Mouse (Mus musculus): ENCODE measurements around the gene Ankrd33b.

DNA sequence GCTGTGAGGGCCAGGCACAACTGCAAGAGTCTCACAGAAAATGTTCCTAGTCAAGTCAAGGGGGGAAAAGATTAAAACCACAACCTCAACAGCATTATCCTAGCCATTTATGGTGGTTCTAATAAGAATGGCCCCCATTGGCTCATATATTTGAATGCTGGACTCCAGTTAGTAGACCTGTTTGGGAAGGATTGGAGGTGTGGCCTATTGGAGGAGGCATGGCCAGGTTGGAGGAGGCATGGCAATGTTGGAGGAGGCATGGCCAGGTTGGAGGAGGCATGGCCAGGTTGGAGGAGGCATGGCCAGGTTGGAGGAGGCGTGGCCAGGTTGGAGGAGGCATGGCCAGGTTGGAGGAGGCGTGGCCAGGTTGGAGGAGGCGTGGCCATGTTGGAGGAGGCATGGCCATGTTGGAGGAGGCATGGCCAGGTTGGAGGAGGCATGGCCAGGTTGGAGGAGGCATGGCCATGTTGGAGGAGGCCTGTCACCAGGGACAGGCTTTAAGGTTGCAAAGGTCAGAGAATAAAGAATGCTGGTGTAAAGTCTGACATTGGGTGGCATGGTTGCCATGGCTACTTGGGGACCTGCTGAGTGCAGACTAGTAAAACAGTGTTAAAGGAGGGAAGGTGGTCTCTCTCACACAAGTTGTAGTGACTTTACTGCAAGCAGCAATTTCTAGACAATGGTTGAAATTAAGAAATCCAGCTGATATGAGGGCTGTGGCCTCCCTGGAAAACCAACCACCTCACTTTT, 50.3 kb downstream of the Ankrd33b start:
- no peak for TF ChIP-seq HCFC1 (IDR thresholded peaks at IDR 0.05; ENCODE audit: borderline replicate concordance, insufficient read depth, low read length)
- TF ChIP-seq MAFK (IDR thresholded peaks at IDR 0.05; ENCODE audit: insufficient read depth, low read depth, low read length), result no peak

Measured in ES-E14 (cell line).